Mouse (Mus musculus) neural tube, embryonic 13.5 days (tissue): Measurements from ENCODE around the gene Phf23. TPM values are rescaled to one million over a fixed set of nuclear protein-coding genes. Genes with fewer than 3 reads are reported as not detected.

Source experiments
- ATAC-seq: fragments of 200-750 bp; cut with Nextera tagmentation; 2 replicates; pipeline ENCODE4 v1.8.0; 2017; ENCODE audit warnings: low read depth, mild to moderate bottlenecking, moderate TSS enrichment, moderate library complexity
- H3K27ac ChIP-seq: fragments of 300-500 bp; sonication (generic); replicated peaks from 2 replicates; pipeline ENCODE4 v1.5.1; 2015; ENCODE audit warnings: moderate library complexity, mild to moderate bottlenecking, inconsistent platforms
- H3K27me3 ChIP-seq: fragments of 300-500 bp; sonication (generic); 2 replicates; pipeline ENCODE4 v1.6.1; 2015; ENCODE audit warnings: mild to moderate bottlenecking, inconsistent platforms
- H3K36me3 ChIP-seq: fragments of 300-500 bp; sonication (generic); 2 replicates; pipeline ENCODE4 v1.6.1; 2015; ENCODE audit warnings: mild to moderate bottlenecking, inconsistent platforms
- H3K4me1 ChIP-seq: fragments of 300-500 bp; sonication (generic); replicated peaks from 2 replicates; pipeline ENCODE4 v1.6.1; 2015; ENCODE audit warnings: inconsistent platforms
- H3K4me2 ChIP-seq: fragments of 300-500 bp; sonication (generic); 2 replicates; pipeline ENCODE4 v1.6.1; 2015; ENCODE audit warnings: inconsistent platforms, mild to moderate bottlenecking, moderate library complexity
- H3K4me3 ChIP-seq: fragments of 300-500 bp; sonication (generic); 2 replicates; pipeline ENCODE4 v1.5.1; 2015; ENCODE audit warnings: mild to moderate bottlenecking, inconsistent platforms
- H3K9ac ChIP-seq: fragments of 300-500 bp; sonication (generic); 2 replicates; pipeline ENCODE4 v1.6.1; 2015; ENCODE audit warnings: moderate library complexity, mild to moderate bottlenecking, inconsistent platforms
- H3K9me3 ChIP-seq: fragments of 300-500 bp; sonication (generic); 2 replicates; pipeline ENCODE4 v1.6.1; 2016; ENCODE audit warnings: inconsistent platforms
- WGBS: fragments of 180-500 bp; shearing (Covaris S2); methylation state at CpG from one replicate; pipeline ENCODE4 v1.1.7; 2015; 5-methylcytosine and 5-hydroxymethylcytosine counted together
- polyA plus RNA-seq: library from polyadenylated mRNA; unstranded; fragments of >200 nt; fragmentation: Nextera tagmentation; extraction: Ambion mirVana; gene quantifications from 2 replicates; pipeline ENCODE4 v1.2.1, GENCODE M21; 2015

Gene Phf23
- polyA plus RNA-seq, 1 experiment from 2014 or later = 76.3 TPM

DNA sequence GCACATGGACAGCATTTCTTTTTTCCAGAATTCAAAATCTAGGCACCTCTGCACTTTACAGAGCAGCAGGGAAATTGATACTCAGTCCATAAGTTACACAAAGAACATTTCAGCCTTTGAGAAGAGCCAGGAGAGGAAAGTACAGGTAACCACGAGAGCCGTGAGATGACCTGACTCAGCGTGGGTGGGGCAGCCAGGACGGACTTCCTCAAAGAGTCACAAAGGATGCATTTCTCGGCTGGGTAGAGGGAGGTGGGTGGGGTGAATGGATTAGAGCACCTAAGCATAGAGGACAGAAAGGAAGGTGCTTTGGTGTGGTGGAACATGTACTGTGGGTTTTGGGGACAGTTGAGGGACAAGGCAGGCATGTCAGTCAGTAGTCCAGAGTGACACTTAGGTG lies 33.7 kb upstream of the Phf23 start:
- H3K4me1 ChIP-seq = peaks cover 16% of the 10 kb centered on the region
- H3K4me2 ChIP-seq = no peak overlapping the region
- H3K9me3 ChIP-seq = no peaks in the 10 kb centered on the region
- H3K9ac ChIP-seq = no peak overlapping the region
- WGBS = 52% methylated on average over 5 of the region's 5 CpGs
- no peaks in the 10 kb centered on the region for H3K36me3 ChIP-seq
- H3K27ac ChIP-seq = no peak overlapping the region
- peaks cover 71% of the 10 kb centered on the region for H3K27me3 ChIP-seq
- no peak overlapping the region for H3K4me3 ChIP-seq
- no peak for ATAC-seq

DNA sequence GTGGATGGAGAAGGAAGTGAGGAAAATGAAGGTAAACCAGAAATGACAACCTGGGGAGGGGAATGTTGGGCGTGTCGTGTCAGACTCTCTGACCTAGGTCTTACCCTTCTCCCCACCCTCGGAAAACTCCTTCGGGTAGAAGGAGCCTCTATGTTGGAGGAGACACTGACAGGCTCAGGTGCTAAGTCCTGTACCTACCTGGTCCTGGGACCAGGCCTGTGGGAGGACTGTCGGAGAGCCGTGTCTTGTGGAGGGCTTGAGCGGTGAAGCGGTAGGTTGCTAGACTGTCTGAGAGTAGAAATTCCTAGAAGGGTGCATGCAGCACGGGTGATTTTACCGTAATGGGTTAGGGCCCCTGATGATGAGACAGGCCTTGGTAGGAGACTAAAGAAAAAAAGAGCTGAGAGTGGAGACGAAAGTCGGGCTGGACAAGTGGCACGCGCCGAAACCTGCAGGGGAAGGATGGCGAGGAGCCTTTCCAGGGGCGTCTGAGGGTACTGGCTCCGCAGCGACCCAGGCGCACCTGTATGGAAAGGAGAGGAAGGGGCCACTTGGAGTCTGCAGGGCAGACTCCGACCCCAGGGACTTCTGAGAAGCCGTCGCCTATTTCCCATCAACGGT lies 30.8 kb upstream of the Phf23 start, which contains the start of gene Cldn7:
TSS of gene Cldn7 (plus strand) at position 130 of the 621 bp plus-strand sequence.
- Histone ChIP-seq H3K4me2 (0 out of 2 replicates have a peak within 1 kb of the TSS, but pooled peaks have one; percentile 22), H3K36me3 (peaks cover 23% of the 10 kb centered on the region), H3K4me3 (peak within 1 kb of the TSS; percentile 18; the same call in 1 of the 2 replicates), H3K27ac (no peak within 1 kb of the TSS), H3K9me3 (no peaks in the 10 kb centered on the region), H3K4me1 (peaks cover 17% of the 10 kb centered on the region), H3K27me3 (peaks cover 87% of the 10 kb centered on the region), H3K9ac (no peak within 1 kb of the TSS)
- WGBS = 9% methylated on average over 24 of the region's 24 CpGs
- no peak for ATAC-seq

DNA sequence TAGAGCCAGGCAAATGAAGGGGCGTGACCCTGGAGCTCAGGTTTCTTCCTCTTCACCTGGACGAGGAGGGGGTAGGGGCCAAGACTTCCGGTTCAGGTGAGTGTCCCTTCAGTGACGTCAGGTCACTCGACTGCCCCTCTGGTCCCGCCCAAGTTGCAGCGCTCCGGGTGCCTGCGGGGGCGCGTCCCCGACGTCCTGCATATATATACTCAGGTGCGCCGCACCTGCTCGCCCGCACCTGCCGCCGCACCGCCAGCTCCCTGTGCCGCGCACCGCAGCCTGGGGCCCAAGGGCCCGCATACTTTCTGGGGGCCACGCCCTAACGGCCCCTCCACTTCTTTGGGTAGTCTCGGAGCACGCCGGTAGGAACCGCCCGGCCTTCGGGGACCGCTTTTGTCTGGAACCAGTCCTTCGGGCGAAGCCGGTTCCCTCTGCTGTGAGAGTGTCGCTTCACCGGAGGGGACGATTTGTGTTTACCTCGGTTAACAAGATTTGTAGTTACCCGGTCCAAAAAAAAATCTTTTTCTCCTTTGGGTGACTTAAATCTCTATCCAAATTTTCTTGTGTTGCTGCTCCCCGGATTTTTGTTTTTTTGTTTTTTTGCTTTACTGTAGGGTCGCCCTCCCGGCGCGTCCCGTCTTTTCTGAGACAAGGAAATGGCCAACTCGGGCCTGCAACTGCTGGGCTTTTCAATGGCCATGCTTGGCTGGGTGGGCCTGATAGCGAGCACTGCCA lies 30.1 kb upstream of the Phf23 start:
- Histone ChIP-seq H3K9me3 (no peaks in the 10 kb centered on the region), H3K27me3 (peaks cover 86% of the 10 kb centered on the region), H3K4me2 (peak overlapping the region; percentile 48; the same call in 1 of the 2 replicates), H3K36me3 (peaks cover 30% of the 10 kb centered on the region), H3K27ac (no peak overlapping the region), H3K9ac (0 out of 2 replicates have a peak overlapping the region, but pooled peaks have one; percentile 50), H3K4me1 (peaks cover 17% of the 10 kb centered on the region), H3K4me3 (peak overlapping the region; percentile 26)
- WGBS = 1% methylated on average over 49 of the region's 49 CpGs
- no peak for ATAC-seq

DNA sequence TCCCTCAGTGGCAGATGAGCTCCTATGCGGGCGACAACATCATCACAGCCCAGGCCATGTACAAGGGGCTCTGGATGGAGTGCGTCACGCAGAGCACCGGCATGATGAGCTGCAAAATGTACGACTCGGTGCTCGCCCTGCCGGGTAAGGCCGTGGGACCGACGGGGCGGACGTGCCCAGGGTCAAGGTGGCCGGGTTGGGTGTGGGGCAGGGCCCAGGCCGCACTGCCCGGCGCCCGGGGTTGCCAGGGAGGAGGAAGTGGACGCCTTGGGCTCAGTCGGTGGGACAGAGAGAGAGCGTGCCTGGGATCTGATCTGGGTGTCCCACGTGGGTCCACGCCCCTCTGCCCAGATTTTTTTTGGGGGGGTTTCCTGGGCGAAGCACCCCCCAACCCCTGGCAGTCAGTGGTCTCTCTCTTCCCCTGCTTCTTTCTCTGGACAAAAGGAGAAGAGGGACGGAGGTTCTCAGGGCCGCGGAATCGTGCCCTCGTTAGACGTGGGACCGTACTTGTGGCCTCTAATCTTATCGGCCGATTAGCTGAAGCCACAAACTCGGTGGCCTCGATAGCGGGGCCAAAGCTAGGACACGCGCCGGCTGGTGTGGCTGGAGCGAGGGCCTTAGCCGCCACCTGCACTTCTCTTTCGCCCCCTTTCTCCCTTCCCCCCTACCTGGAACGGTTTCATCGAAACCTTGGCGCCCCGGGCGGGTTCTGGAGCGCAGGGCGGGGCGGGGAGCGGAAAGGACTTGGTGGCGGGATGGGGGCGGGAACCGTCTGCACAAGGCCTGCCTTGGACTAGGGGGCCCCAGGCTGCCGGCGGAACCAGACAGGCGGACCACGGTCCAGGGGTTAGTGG lies 29.3 kb upstream of the Phf23 start:
- Histone ChIP-seq H3K4me2 (peak overlapping the region; percentile 48), H3K36me3 (peaks cover 34% of the 10 kb centered on the region), H3K9ac (peak overlapping the region; percentile 50; the same call in 1 of the 2 replicates), H3K4me1 (peaks cover 17% of the 10 kb centered on the region), H3K9me3 (no peaks in the 10 kb centered on the region), H3K4me3 (peak overlapping the region; percentile 26), H3K27ac (no peak overlapping the region), H3K27me3 (peaks cover 78% of the 10 kb centered on the region)
- peak; percentile 62 for ATAC-seq
- WGBS = 2% methylated on average over 58 of the region's 59 CpGs

DNA sequence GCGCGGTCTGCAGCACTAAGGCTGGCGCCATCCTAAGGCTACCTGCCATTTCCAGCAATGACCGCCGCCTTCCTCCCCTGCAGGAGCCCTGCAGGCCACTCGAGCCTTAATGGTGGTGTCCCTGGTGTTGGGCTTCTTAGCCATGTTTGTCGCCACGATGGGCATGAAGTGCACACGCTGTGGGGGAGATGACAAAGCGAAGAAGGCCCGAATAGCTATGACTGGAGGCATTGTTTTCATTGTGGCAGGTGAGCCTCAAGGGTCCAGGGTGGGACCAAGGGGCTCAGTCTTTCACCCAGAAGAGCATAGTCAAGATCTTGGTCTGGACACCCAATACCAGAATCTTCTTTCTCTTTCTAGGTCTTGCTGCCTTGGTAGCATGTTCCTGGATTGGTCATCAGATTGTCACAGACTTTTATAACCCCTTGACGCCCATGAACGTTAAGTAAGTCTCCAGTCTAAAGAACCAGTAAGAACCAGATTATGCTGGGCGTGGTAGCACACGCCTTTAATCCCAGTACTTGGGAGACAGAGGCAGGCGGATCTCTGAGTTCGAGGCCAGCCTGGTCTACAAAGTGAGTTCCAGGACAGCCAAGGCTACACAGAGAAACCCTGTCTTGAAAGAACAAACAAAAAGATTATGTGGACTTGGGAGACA lies 28.6 kb upstream of the Phf23 start:
- Histone ChIP-seq H3K36me3 (peaks cover 42% of the 10 kb centered on the region), H3K4me3 (peak overlapping the region; percentile 26), H3K27ac (no peak overlapping the region), H3K27me3 (peaks cover 71% of the 10 kb centered on the region), H3K4me2 (peak overlapping the region; percentile 48), H3K9me3 (no peaks in the 10 kb centered on the region), H3K4me1 (peaks cover 17% of the 10 kb centered on the region), H3K9ac (peak overlapping the region; percentile 50; the same call in 1 of the 2 replicates)
- WGBS = 37% methylated on average over 17 of the region's 17 CpGs
- 0 out of 2 replicates have a peak, but pooled peaks have one; percentile 16 for ATAC-seq

DNA sequence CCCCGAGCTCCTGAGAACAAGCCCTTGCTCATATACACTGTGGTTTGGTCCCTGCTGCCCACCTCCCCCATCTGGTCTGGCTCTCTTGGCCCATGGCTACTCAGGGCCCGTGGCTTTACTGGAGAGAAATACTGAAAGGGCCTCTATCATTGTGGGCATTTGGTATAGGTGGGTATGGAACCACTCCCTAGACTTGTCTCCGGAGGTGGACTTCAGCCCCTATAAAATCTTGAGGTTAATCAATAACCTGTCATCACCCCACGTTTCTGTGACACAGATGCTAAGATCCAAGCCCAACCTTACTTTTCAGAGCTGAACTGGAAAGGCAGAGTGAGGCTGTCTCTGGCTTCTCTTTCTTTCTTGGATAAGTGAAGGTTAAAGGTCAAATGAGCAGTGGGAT lies 26.8 kb upstream of the Phf23 start:
- no peak overlapping the region for H3K27ac ChIP-seq
- no peaks in the 10 kb centered on the region for H3K9me3 ChIP-seq
- H3K4me3 ChIP-seq = no peak overlapping the region
- peaks cover 60% of the 10 kb centered on the region for H3K36me3 ChIP-seq
- no peak for ATAC-seq
- WGBS = 89% methylated on average over 4 of the region's 4 CpGs
- H3K9ac ChIP-seq = no peak overlapping the region
- H3K4me2 ChIP-seq = no peak overlapping the region
- H3K27me3 ChIP-seq = peaks cover 53% of the 10 kb centered on the region
- H3K4me1 ChIP-seq = peaks cover 17% of the 10 kb centered on the region

DNA sequence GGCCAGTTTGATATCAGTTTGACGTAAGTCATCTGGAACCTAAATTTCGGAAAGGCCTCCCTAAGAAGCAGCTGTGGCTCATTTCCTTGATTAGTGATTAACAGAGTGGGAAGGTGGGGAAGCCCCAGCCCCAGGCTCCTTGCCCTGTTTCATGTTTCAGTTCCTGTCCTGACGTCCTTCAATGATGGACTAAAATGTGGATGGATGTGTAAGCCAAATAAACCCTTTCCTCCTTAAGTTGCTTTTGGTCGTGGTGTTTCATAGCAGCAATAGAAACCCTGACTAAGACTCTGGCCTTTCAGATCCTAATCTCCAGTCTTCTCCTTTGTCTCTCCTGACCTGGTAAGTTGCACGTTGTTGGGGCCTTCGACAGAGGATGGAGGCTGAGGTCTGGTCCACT lies 25.4 kb upstream of the Phf23 start:
- ATAC-seq = no peak
- H3K36me3 ChIP-seq = peaks cover 74% of the 10 kb centered on the region
- WGBS = 88% methylated on average over 6 of the region's 6 CpGs

DNA sequence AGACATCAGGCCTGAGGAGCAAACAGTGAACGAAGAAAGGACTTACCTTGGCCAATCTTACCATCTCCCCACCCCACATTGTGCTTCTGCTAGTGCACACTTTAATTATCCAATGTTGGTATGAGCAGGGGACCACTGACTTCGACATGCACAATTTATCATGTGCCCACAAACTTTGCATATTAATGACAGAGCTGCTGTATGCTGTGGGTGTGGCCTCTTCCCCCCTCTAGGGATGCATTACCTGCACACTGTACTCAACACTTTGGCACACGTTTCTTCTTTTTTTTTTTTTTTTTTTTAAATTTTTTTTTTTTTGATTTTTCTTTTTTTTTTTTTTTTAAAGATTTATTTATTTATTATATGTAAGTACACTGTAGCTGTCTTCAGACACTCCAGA lies 24.8 kb upstream of the Phf23 start:
- Histone ChIP-seq H3K27ac (no peak overlapping the region), H3K27me3 (peaks cover 33% of the 10 kb centered on the region), H3K36me3 (peaks cover 78% of the 10 kb centered on the region), H3K4me1 (peaks cover 12% of the 10 kb centered on the region), H3K9me3 (no peaks in the 10 kb centered on the region), H3K4me3 (no peak overlapping the region), H3K9ac (no peak overlapping the region), H3K4me2 (no peak overlapping the region)
- ATAC-seq = no peak
- WGBS = 82% methylated on average over 3 of the region's 3 CpGs

More for the DNA sequence above, 25.4 kb upstream of the Phf23 start:
- H3K27me3 ChIP-seq = peaks cover 38% of the 10 kb centered on the region
- no peak overlapping the region for H3K4me2 ChIP-seq
- no peaks in the 10 kb centered on the region for H3K9me3 ChIP-seq
- H3K4me3 ChIP-seq = no peak overlapping the region
- no peak overlapping the region for H3K27ac ChIP-seq
- no peak overlapping the region for H3K9ac ChIP-seq
- peaks cover 16% of the 10 kb centered on the region for H3K4me1 ChIP-seq

DNA sequence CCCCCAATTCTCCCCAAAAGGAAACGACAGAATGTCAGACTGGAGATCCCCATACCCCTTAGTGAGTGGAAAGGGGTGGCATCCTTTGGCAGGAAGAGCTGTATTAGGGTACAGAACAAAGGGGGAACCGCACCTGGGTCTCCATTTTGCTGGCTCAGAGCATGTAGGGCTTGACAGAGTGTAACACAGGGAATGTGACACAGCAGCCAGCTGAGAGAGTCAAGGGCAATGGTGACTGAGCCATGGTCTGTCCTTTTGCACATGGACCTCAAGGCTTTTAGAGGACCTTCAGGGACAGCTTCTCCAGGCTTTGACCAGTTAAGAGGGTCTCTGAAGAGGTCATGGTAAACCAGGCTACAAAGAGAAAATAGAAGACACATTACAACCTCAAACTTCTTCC lies 20.7 kb upstream of the Phf23 start:
- Histone ChIP-seq H3K27me3 (no peaks in the 10 kb centered on the region), H3K9me3 (no peaks in the 10 kb centered on the region), H3K27ac (no peak overlapping the region), H3K4me2 (no peak overlapping the region), H3K4me1 (peaks cover 15% of the 10 kb centered on the region), H3K9ac (no peak overlapping the region), H3K36me3 (peaks cover 79% of the 10 kb centered on the region), H3K4me3 (no peak overlapping the region)
- WGBS = 95% methylated on average over 2 of the region's 2 CpGs
- no peak for ATAC-seq

DNA sequence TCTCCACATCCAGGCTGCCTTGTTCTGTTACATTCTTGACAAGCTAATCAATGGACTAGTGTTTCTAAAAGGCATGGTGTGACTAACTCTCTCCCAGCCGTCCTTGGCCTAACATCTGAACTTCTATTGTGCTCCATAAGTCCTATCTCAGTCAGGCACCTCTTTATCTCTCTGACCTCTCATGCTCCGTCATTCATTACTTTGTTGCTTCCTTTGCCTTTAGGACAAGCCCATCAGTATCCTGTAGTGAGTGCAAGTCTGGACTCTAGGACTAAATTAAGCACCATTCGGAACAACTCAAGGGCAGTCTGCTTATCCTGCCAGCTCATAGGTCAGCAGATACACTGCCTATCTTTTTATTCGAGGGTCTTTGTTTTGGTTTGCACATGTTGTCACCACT lies 19.3 kb upstream of the Phf23 start:
- H3K9ac ChIP-seq = no peak overlapping the region
- no peak overlapping the region for H3K27ac ChIP-seq
- H3K27me3 ChIP-seq = no peaks in the 10 kb centered on the region
- peaks cover 69% of the 10 kb centered on the region for H3K36me3 ChIP-seq
- H3K4me2 ChIP-seq = no peak overlapping the region
- no peak overlapping the region for H3K4me3 ChIP-seq
- no peaks in the 10 kb centered on the region for H3K9me3 ChIP-seq
- ATAC-seq = no peak
- WGBS = 86% methylated on average over 4 of the region's 4 CpGs
- H3K4me1 ChIP-seq = peaks cover 15% of the 10 kb centered on the region

DNA sequence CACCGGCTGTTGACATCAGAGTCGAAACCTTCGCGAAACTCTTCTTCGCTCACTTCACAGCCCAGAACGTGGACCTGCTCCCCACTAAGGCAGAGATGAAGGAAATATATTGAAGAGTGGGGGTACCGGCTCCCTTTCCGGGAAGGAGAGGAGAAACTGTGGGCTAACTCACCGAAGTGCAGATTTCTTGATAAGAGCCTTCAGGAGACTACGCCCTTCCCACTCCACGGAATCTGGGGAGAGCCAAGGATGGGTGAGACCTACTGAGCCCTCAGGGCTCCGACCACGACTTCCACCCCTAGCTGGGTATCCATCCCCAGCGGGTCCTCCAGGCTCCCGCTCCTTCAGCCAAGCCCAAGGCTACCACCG lies 15.8 kb upstream of the Phf23 start:
- peak overlapping the region; percentile 87 for H3K9ac ChIP-seq
- no peak for ATAC-seq
- 3% methylated on average over 16 of the region's 16 CpGs for WGBS

More for the DNA sequence above, 15.8 kb upstream of the Phf23 start:
- peak overlapping the region; percentile 99 for H3K4me3 ChIP-seq
- H3K4me2 ChIP-seq = peak overlapping the region; percentile 87
- H3K4me1 ChIP-seq = peaks cover 40% of the 10 kb centered on the region
- H3K36me3 ChIP-seq = peaks cover 47% of the 10 kb centered on the region
- no peaks in the 10 kb centered on the region for H3K27me3 ChIP-seq
- no peaks in the 10 kb centered on the region for H3K9me3 ChIP-seq
- H3K27ac ChIP-seq = peak overlapping the region; percentile 100
